Mouse (Mus musculus) adrenal gland, postnatal 14 days (tissue): ENCODE measurements around the gene Ttc28. TPM values are rescaled to one million over a fixed set of nuclear protein-coding genes. Genes with fewer than 3 reads are reported as not detected.
A peak's percentile ranks its signal among the peaks of the same experiment; 100 is the strongest.
"Not testable (repeated sequence)": the region's sequence is repeated elsewhere in the genome, so short reads cannot be mapped to it uniquely, and the experiment has no call there.

Source experiments
- DNase-seq: peaks from one replicate; pipeline ENCODE4 v3.0.0; 2021; ENCODE audit warnings: mixed read lengths
- total RNA-seq: library from RNA; stranded (reverse); gene quantifications from 2 replicates; pipeline ENCODE4 v1.2.3, GENCODE M21; 2021

Gene Ttc28
- total RNA-seq, 1 experiment from 2014 or later: 25.5 TPM

GRCm38 (mm10) chr5:111244061-111244460 is 364.5 kb downstream of the Ttc28 start:
- DNase-seq: no peak

GRCm38 (mm10) chr5:111247571-111248265 is 368.1 kb downstream of the Ttc28 start:
- peak; percentile 56 for DNase-seq

GRCm38 (mm10) chr5:111252147-111252546 is 372.5 kb downstream of the Ttc28 start:
- DNase-seq: no peak

DNA sequence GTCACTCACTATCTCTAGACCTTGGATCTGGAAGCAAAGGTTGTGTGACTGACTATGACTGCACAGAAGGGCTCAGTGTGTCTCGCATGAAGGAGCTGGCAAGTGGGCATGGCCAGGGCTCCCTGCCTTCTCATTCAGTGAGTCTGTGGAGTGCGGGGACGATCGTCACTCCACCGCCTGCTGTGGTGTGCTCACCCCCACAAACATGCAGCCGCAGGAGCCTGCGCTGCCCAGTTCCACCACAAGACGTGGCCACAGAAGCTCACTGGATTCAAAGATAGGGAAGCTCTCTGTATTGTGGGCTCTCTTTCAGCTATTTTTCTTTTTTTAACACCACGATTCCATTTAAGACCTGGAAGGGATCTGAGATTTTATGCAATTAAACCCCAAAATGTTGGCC is 374.8 kb downstream of the Ttc28 start:
- peak; percentile 42 for DNase-seq

DNA sequence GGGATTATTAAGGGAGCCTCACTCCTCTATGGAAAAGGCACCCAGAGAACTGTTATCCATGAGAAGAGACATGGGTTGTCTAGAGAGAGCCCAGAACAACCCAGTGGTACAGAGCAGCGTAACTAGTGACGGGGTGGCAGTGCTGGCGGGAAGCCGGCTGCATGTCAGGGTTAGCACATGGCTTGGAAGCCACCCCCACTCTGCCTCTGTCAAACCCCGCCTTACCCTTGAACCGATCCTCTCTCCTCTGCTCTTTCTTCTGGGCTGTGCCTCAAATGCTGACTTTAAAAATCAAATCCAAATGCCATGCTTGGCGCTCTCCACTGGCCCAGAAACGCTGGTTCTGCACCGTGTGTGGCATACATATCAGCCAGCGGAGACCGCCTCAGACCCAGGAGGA is 375.2 kb downstream of the Ttc28 start:
- DNase-seq: peak; percentile 81

GRCm38 (mm10) chr5:111256181-111256580 is 376.6 kb downstream of the Ttc28 start:
- no peak for DNase-seq

DNA sequence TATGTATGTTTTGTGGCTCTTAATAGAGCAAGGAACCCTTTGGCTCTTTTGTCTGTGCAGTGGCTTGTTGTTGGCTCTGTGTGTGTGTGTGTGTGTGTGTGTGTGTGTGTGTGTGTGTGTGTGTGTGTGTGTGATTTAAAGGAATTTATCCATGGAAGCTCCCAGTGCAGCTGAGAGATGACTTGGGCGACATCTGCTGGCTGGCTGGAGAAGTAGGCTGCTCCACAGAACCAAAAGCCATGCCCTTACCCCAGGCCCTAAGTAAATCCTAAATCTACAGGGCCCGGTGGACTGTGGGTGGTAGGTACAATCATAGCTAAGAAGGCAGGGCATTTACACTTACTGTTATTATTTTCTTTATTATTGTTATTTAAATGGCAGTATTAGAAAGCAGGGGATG is 377.5 kb downstream of the Ttc28 start:
- peak; percentile 87 for DNase-seq

DNA sequence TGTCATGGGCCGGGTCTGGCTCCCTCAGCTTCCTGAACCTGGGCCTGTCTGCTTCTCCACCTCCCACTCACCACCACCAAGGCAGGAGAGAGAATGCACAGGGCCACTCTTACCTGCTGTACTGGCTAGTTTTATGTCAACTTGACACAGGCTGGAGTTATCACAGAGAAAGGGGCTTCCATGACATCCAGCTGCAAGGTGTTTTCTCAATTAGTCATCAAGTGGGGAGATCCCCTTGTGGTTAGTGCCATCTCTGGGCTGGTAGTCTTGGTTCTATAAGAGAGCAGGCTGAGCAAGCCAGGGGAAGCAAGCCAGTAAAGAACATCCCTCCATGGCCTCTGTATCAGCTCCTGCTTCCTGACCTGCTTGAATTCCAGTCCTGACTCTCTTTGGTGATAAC is 381.6 kb downstream of the Ttc28 start:
- DNase-seq: not testable (repeated sequence)

DNA sequence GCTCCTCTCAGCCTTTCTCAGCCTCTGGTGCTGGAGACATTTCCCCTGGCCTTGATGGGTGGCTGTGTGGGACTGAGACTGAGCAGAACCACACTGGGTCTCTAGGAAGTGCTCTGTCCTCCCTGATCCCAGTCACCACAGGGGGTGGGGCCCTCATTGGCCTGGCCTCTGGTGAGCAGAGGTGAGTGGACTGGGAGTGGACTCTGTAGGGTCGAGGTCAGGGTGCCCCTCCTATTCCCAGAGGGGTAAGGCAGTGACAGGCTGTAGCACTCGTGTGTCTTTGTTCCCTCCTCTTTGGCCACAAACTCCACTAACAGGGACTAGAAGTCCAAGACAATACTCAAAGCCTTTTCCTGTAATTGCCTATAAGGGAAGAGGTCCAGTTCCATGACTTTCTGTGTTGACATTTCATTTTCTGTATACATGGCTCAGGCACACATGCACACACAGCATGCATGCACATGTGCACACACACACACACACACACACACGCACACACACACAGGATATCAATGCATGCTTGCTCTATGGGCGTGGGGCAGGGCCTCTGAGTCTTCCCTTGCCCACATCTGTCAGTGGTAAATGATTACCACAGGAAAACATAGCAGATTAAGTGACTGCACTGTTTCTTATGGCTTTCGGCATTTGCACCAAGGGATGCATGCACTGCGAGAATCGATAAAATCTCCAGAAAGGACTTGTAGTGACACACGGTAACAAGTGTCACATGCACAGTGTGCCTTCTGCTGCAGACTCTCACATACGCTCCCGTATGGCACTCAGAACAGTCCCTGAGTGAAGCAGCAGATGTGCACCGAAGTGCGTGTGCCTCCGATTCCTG is 382.4 kb downstream of the Ttc28 start:
- DNase-seq: peak; percentile 40

- DNase-seq: peak; percentile 56
These were observed 383.1 kb downstream of the Ttc28 start for GRCm38 (mm10) chr5:111262574-111263239.

GRCm38 (mm10) chr5:111263370-111263769 is 383.8 kb downstream of the Ttc28 start:
- no peak for DNase-seq

DNA sequence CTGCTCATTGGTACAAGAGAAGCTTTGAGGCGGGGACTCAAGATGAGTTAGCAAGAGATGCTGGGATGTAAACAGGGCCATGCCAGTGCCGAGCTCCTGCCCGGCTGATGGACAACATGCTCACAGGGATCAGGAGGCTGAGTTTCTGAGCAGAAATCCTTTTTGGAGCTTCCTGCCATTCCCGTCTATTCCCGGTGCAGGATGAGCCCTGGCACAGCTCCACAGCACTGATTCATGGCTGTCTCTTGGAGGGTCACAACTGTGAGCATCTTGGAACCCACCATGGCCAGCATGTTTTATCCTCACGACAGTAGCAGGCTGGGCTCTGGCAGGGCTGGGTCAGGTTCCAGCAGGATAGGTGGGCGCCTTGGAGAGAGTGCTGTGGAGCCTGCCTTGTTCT is 384.9 kb downstream of the Ttc28 start:
- DNase-seq: no peak

GRCm38 (mm10) chr5:111266658-111267057 is 387.1 kb downstream of the Ttc28 start:
- no peak for DNase-seq

GRCm38 (mm10) chr5:111267100-111267499 is 387.5 kb downstream of the Ttc28 start:
- DNase-seq: peak; percentile 56

DNA sequence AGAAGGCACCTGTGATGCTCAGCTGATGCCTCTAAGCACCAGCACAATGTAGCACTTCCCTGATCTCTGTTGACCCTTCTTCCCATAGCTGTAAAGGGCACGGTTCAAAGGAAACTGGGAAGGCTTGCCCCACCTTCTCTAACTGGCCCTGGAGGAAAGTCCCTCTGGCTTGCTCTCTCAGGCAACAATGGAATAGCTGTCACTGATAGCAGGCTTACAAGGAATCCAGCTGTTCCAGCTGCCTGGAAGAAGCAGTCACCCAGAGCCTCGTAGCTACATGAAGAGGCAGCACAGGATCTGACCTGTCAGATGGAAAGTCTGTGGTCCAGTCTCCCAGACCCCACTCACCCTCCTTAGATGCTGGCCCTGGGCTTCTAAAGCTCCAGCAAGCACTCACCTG is 389.2 kb downstream of the Ttc28 start:
- DNase-seq: no peak

DNA sequence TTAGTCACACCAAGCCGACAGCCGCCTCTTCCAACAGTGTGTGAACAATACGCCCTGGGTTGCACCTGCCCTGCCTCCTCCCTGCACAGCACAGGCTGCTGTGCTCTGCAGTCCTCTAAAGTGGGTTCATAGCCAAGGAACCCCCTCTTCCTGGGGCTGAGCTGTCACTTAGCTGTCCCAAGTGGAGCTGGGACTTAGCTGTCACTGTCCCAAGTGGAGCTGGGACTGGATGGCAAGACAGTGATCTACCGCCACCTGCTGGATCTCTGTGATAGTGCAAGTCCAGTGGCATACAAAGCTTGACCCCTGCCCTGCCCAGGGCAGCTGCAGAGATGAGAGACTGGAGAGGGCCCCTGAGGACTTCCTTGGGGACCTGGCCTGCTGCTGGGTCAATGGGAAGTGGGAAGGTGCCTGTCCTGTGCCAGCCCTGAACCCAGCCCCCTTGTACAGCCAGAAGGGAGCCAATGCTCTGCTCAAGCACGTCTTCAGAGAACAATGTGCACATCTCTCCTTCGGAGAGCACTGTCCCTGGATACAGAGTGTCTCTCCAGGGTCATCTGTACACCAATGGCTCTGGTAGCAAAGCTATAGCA is 390.1 kb downstream of the Ttc28 start:
- DNase-seq: peak; percentile 88

DNA sequence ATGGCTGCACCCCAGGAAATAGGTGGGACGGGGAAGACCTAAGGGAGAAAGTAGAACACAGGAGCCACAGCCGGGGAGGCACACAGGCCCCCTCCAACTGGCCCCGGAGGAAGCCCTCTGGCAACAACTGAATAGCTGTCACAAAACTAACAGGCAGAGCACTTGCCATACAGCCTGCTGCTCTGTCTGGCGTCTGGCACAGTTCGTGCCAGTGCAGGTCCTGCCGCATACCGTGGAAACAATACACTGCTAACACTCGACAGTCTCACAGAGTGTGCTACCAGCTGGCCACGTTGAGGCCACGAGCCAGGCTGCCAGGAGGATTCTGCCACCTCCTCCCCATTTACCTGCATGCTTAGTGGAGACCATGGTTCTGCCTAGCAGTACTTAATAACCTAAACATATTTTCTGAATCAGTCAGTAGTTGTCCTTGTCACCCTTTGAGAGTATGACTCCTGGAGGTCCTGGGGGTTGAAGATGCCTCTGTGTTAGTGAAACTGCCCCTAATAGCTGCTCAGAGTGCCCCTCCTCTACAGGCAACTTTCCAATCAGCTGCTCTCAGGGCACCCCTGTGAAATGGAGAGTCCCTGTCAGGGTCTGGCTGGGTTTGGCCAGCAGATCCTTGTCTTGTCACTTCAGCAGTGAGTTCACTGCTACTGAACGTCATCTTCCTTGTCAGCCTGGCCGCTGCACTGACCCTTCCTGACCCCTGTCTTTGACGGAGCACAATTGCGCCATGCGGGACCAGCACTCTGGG is 390.8 kb downstream of the Ttc28 start:
- DNase-seq: no peak

DNA sequence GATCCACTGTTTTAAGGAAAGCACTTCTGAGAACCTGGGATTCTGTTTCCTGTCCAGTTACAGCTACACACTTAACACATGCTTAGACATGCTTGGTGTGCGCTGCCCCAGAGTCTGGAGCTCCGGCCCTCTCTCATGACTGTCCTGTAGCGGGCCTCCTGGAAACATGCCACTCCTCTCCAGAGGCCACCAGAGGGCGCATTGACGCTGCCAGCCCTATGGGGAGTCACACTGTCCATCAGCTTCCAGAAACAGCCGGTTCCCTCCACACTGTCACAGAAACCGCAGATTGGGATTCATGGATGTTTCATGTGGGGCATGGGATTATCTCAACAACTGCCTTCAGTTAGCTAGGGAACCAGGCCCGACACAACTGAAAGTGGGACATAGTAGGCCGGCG is 394.0 kb downstream of the Ttc28 start:
- peak; percentile 93 for DNase-seq

- no peak for DNase-seq
These were observed 395.3 kb downstream of the Ttc28 start for GRCm38 (mm10) chr5:111274948-111275347.

DNA sequence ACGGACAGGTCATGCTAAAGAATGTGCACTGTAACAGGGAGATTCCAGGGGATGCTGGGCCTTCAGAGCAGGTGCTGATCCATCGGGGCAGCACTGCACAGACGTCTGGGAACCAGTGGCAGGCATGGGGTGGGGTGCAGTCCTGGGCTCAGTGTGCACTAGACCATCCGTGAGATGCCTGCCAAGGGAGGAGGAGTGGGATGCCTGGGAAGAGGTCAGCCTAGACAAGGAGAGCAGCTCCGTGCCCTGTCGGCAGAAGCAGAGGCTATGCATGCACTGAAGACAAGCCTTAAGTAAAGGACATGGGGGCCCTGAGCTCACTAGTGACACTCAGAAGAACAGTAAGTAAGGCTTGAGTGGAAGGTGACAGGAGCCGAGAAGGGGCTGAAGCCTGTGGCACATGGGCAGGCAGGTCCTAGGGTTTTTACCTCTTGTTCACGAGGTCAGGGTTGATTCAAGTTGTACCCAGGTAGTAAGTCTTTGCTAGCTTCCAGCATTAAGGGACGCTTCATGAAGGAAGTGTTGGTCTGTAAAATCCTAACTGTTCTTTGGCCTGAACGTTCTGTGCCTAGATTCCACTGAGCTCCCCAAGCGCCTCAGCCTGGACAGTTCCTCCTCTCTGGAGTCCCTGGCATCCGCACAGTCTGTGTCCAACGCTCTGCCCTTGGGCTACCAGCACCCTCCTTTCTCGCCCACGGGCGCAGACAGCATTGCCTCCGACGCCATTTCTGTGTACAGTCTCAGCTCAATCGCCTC is 405.0 kb downstream of the Ttc28 start:
- no peak for DNase-seq

GRCm38 (mm10) chr5:111287571-111287970 is 408.0 kb downstream of the Ttc28 start:
- no peak for DNase-seq
